Mouse (Mus musculus): ENCODE measurements around the gene Acbd6.
A peak's percentile ranks its signal among the peaks of the same experiment; 100 is the strongest.

Acbd6 gene

DNA sequence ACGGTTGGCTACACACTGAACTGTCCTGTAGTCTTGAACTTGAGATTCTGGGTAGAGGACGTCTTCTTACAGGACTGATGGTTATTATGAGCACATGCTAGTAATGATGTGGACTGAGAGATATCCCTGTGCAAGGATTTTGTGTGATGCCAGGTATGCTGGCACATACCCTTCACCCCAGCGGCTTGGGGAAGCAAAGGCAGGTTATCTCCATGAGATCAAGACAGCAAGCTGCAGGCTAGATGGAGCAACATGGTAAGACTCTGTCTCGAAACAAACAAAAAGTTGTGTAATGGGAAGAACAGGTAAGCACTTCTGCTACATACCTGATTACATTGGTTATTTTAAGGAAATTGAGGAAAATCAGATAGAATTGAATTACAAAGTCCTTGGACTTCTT lies 2.1 kb downstream of the Acbd6 start:
- no peak for DNase-seq (ENCODE audit: low spot score)

DNA sequence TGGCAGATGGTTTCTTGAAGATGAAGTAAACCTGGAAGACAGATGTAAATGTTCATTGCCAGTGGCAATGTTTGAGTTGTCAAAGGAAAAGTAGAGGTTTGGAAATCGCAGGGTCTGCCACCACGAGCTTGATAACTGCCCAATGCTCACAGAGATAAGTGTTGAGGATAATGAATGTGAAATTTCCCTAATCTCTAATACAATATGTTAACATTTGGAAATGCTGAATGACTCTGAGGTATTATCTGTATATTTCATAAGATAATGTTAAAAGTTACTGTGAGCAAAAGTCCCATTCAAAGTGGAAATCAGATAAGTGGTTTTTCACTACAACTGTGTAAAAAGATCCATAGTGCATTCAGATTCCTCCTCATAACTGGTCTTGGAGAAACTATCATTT lies 2.8 kb downstream of the Acbd6 start:
- no peak for DNase-seq (ENCODE audit: low spot score)

- DNase-seq (ENCODE audit: low spot score), result no peak
These were observed 4.3 kb downstream of the Acbd6 start for GRCm38 (mm10) chr1:155562206-155562605.

DNA sequence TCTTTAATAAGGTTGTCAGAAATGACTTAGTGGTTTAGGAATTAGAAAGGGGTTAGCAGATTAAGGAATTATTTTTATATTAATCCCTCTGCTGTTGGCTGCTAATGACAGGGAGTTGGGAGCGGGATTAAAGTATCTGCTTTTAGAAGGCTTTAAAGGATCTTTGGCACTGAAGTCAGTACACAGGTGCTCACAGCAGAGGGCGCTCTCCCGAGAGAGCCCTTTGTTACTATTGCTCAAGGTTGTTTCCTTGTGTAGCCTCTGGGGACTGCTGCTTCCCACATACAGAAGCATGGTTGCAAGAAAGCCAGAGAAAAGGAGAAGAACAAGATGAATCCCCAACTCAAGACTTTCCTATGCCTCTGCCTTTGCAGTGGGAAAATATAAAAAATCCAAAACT lies 6.8 kb downstream of the Acbd6 start:
- DNase-seq (ENCODE audit: low spot score), result peak; percentile 72

DNA sequence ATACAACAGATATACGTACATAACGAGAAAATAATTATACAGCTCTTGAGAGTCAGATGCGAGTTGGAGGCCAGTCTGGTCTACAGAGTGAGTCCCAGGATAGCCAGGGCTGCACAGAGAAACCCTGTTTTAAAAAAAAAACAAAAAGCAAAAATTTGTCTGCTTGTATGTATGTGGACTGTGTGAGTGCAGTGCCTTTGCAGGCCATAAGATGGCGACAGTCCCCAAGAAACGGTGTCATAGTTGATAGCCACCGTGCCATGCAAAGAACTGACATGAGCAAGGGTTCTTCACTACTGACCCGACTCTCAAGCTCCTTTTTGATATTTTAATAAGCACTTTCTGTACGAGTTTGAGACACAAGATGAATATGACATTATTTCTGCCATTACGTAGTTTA lies 10.2 kb downstream of the Acbd6 start:
- DNase-seq (ENCODE audit: low spot score), result no peak

DNA sequence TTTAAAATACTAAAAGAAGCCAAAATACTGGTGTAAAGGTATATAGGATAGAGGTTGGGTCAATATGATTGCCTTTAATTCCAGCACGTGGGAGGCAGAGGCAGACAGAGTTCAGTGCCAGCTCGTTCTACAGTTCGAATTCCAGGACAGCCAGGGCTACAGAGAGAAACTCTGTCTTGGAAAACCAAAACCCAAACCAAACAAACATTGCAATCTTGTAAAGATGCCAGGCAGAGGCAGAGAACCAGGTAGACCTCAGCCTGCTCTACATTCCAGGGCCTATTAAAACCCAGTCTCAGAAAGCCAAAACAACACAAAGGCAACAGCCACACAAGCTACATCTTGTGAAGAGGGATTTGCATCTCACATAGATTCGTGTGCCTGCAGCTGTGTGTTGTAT lies 11.4 kb downstream of the Acbd6 start:
- no peak for DNase-seq (ENCODE audit: low spot score)

DNA sequence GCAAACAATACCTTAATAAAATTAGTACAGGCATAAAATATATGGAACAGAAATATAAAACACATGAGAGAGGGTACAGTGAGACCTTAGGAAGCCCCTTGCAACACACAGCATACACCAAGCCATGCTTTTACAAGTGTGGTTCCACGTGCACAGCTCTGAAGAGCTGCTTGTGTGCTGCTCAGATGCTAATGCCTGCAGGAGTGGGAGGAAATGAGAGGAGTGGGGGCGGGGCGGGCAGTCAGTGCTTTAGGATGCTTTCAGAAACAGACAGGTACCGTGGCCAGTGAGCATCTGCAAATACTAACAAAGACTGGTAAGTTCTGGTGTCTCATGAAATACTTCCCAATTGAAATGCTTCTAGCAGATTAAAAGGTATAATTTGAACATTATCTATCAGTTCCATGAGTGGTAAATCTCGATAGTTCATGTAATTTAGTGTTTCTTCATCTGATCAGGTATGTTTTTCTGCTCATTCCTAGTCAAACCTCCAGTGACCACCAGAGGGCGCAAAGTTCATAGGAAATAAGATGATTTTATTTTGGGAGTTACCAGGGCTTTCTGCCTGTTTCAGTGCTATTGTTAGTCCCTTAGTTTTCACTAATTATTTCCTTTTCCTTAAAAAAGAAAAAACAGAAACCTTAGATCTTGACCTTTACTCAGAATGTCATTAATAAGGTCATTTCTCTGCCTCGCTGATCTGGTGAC lies 17.2 kb downstream of the Acbd6 start:
- peak; percentile 85 for DNase-seq (ENCODE audit: low spot score)

DNA sequence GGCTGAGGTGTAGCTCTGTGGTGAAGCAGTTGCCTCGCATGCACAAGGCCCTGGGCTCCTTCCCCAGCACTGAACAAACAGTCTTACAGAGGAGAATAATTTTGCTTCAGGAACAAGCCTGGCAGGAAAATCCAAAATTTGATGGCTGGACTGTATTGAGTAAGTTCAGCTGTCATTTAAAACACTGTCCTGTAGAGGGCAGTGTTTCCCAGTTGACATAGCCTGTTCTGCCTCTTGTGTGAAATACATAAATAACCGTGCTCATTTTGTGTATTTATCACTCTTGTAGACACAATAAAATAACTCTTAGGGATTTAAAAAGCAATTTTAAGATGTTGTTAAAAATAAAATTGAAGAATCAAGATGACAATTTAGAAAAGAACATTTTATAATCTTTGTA lies 18.5 kb downstream of the Acbd6 start:
- peak; percentile 82 for DNase-seq (ENCODE audit: low spot score)

DNA sequence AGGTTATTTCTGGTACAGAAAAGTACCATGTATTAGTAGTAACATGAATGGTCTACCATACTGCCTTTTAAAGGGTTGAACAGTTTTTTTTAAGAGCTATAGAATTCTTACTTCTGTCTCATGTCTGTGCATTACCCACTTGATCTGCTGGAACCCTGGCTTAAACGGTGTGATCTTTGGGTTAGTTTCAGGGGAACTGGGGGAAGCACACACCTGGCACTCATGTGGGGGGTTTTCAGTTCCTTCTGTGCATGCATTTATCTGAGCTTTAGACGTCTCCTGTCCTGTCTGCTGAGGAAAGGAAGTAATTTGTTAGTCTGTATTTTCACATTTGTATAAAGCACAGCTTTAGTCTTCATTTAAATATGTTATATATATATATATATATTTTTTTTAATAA lies 19.4 kb downstream of the Acbd6 start:
- DNase-seq (ENCODE audit: low spot score), result no peak

DNA sequence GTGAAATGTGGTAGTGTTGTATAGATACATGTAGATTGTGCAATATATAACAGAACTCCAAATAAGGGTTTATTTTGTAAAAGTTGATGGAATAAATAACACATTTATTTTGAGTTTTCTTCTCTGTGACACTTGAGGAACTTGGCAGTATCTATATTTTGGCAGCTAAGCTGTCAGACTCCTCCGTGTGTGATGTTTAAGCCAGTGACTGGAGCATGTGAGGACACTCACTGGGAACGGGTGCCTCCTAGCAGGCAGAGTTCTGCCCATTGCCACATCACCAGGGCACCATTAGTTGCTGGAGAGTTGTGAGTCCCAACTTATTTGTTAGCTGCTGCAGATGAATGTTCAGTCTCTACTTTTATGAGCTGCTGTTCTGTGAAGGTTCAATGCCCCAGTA lies 30.0 kb downstream of the Acbd6 start:
- DNase-seq (ENCODE audit: low spot score), result no peak

DNA sequence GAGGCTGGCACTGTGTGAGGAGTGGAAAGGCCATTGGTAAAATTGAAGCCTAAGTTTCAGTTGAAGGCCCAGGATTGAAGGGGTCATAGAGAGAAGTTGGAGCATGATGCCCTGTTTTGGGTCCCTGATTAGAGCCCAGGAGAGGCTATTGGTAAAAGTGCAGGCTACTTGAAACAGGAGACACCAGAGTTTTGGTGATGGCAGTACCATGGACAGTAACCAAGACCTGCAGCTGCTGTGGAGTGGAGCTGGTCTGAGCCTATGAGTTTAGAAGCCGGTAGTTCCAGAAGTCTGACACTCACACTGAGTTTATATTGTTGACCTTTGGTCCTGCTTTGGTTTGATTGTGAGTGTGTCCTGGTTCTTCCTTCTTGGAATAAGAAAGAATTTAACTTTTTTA lies 36.2 kb downstream of the Acbd6 start:
- DNase-seq (ENCODE audit: low spot score), result no peak

DNA sequence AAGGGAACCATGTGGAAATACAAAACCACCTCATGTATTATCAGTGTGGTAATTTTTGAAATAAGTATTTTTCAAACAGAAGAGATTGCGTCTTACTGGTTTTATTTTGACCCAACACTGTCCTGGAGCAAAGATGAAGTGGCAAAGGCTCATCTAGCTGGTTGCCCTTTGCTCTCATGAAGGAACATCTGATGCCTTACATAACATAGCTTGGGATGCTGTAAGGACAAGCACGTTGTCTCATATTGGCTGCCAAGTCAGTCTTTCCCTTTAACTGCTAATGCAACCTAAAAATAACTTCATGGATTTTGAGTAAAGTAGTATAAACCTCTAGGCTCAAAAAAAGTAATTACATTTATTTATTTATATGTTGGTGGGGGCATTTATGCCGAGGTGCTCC lies 38.7 kb downstream of the Acbd6 start:
- no peak for DNase-seq (ENCODE audit: low spot score)

GRCm38 (mm10) chr1:155604706-155605105 lies 46.8 kb downstream of the Acbd6 start:
- DNase-seq (ENCODE audit: low spot score), result peak; percentile 12

- peak; percentile 65 for DNase-seq (ENCODE audit: low spot score)
These were observed 47.7 kb downstream of the Acbd6 start for GRCm38 (mm10) chr1:155605391-155606155.

- no peak for DNase-seq (ENCODE audit: low spot score)
These were observed 48.2 kb downstream of the Acbd6 start for GRCm38 (mm10) chr1:155606156-155606531.

DNA sequence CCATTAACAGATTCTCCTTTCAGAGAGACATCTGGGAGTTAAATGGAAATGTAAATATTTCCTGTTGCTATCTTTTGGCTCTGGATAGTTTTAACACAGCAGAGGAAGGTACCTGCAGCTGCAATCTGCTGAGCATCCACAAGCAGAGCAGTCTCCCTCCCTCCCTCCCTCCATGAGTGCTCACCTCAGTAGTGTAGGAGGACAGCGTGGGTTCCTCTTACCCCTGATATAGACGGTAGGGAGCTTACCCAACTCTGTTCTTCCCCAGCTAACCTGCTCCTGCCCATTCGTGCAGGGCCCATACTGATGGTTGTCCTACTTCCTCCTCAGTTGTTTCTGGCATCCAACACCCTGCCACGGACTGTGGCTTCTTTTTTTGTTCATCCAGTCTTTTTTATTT lies 50.6 kb downstream of the Acbd6 start:
- no peak for DNase-seq (ENCODE audit: low spot score)

DNA sequence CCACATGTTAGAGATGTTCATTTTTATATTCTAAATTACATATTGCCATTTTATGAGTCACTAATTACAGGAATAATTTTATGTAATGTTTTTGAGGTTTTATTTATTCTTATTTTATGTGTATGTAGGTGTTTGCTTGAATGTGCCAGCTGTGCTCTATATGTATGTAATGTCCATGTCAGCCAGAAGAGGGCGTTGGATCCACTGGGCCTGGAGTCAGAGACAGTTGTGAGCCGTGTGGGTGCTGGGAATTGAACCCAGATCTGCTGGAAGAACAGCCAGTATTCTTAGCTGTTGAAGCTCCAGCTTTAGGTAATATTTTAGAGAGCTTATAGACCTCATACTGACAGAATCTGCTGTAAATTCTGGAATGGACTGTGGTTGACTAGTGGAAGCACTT lies 56.5 kb downstream of the Acbd6 start:
- DNase-seq (ENCODE audit: low spot score), result no peak

- no peak for DNase-seq (ENCODE audit: low spot score)
These were observed 63.2 kb downstream of the Acbd6 start for GRCm38 (mm10) chr1:155621075-155621474.

GRCm38 (mm10) chr1:155623192-155623591 lies 65.3 kb downstream of the Acbd6 start:
- no peak for DNase-seq (ENCODE audit: low spot score)

DNA sequence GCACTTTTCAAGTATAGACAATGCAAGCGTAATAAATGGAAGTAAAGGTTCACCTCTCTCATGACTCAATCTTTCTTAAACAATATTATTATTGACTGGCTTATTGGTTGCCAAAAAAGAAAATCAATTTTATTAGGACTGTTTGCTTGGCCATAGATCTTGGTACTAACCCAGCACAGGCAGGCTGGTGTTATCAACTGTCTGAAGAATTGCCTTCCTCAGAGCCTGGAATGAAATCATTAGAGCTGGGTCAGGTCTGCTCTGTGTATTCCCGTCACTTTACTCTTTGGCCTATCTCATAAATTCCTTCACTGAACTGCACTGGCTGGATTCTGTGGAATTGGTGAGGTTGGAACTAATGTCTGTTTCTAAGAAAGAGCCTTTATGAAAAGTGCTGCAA lies 69.8 kb downstream of the Acbd6 start:
- no peak for DNase-seq (ENCODE audit: low spot score)

GRCm38 (mm10) chr1:155636648-155637047 lies 78.7 kb downstream of the Acbd6 start:
- no peak for DNase-seq (ENCODE audit: low spot score)

GRCm38 (mm10) chr1:155645816-155646215 lies 87.9 kb downstream of the Acbd6 start:
- DNase-seq (ENCODE audit: low spot score), result no peak

DNA sequence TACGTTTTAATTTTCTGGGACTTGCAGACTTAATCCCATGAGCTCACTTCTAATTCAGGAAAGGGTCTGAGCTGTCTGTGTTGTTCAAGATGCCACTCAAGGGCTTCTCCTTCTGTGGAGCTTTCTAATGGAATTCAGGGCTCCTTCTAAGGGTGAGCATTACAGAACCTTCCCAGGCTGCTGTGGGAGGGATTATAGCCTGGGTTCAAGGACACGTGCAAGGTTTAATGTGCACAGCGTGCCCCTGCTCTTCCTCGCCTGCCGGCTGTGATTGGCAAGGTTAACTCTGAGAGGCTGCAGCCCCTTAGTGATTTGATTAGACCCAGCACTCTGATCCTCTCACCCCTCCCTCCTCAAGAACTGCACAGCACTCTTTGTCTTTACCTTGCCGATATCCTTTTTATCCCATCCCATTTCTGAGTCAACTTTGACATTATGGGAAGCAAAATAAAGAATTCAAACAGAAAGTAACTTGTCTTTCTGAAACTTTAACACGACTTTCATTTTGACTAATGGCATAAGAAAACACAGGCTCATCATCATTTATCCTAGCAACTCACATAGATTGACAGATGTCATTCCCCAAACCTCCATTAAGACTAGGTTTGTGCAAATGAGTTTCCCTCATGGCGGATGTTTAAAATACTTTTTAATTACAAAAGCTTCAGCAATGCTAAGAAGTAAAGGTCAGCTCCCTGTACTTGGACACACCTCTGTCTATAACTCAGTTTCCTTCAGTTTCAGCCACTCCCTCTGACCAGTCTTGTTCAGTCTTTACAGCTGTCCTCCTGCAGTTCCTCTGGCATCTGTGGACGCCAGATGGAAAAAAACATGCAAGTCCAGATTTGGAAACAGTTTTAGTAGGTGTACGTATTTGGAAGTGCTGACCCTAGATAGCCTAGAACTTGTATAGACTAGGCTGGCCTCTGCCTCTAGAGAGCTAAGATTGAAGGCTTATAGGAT lies 88.7 kb downstream of the Acbd6 start:
- DNase-seq (ENCODE audit: low spot score), result no peak

Measured in MN1 (cell line).